Mouse (Mus musculus): ENCODE results near the gene Ccnd3. TPM values are rescaled to one million over a fixed set of nuclear protein-coding genes. Genes with fewer than 3 reads are reported as not detected.
A peak's percentile ranks its signal among the peaks of the same experiment; 100 is the strongest.

The Ccnd3 gene
- polyA plus RNA-seq, 1 experiment from 2014 or later: 412 TPM

DNA sequence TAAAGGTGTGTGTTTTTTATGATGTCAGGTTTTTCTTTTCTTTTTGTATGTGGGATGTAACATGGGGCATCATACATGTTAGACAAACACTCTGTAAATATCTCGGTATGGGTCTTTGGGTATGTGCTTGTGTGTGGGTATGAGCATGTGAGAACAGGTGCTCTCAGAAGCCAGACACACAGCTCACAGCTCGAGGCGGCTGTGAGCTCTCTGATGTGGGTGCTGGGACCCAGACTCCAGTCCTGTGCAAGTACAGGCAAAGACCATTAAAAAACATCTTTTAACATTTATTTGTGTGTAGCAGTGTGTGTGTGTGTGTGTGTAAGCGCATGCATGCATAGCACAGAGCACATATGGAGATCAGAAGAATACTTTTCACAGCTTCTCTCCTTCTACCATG, 34.3 kb downstream of the Ccnd3 start:
- no peak for ATAC-seq (replicated peaks; ENCODE audit: extremely low read depth, insufficient read depth, low FRiP score)
- 85% methylated on average over 4 of the region's 4 CpGs for WGBS
- H3K9me3 ChIP-seq (replicated peaks; ENCODE audit: control insufficient read depth, low read length): no peaks in the 10 kb centered on the region
- H3K9ac ChIP-seq (ENCODE audit: low read length): no peak overlapping the region
- H3K27ac ChIP-seq (ENCODE audit: low read length): no peak overlapping the region
- H3K27me3 ChIP-seq (ENCODE audit: control insufficient read depth, insufficient read depth, low read length): no peaks in the 10 kb centered on the region
- H3K36me3 ChIP-seq (ENCODE audit: control insufficient read depth, insufficient read depth): no peaks in the 10 kb centered on the region
- H3K4me1 ChIP-seq (ENCODE audit: control insufficient read depth, insufficient read depth, low read length): 0 out of 2 replicates have a peak, but pooled peaks cover 2% of the 10 kb centered on the region
- no peak overlapping the region for H3K4me2 ChIP-seq (ENCODE audit: low read depth, low read length)
- H3K4me3 ChIP-seq (ENCODE audit: low read length): no peak overlapping the region

DNA sequence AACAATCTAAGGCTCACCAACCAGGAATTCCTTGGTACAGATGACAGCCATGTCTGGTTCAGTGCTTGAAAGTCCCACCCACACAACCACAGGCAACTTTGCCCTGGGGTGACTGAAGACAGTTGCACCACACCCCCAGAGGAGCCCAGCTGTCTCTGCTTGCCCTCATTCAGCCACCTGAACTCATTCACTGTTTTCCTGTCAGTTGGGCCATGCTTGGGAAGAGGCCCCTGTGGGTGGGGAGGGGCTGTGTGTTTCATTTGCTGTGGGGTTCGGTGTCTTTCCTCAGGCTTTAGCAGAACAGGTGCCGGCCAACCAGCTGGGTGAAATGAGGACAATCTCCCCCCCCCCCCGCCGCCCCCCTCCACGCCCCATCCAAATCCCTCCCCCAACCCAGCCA, 37.2 kb downstream of the Ccnd3 start:
- peak; percentile 63 for ATAC-seq (replicated peaks; ENCODE audit: extremely low read depth, insufficient read depth, low FRiP score)
- Histone ChIP-seq H3K4me3 (ENCODE audit: low read length) (no peak overlapping the region), H3K27me3 (ENCODE audit: control insufficient read depth, insufficient read depth, low read length) (no peaks in the 10 kb centered on the region), H3K27ac (ENCODE audit: low read length) (no peak overlapping the region), H3K4me2 (ENCODE audit: low read depth, low read length) (no peak overlapping the region), H3K9ac (ENCODE audit: low read length) (no peak overlapping the region), H3K9me3 (replicated peaks; ENCODE audit: control insufficient read depth, low read length) (no peaks in the 10 kb centered on the region), H3K36me3 (ENCODE audit: control insufficient read depth, insufficient read depth) (no peaks in the 10 kb centered on the region), H3K4me1 (ENCODE audit: control insufficient read depth, insufficient read depth, low read length) (no peaks in the 10 kb centered on the region)
- WGBS: 83% methylated on average over 2 of the region's 5 CpGs

- WGBS: 64% methylated on average over 7 of the region's 7 CpGs
- ATAC-seq (replicated peaks; ENCODE audit: extremely low read depth, insufficient read depth, low FRiP score): no peak
- Histone ChIP-seq H3K27ac (ENCODE audit: low read length) (no peak overlapping the region), H3K9ac (ENCODE audit: low read length) (no peak overlapping the region), H3K36me3 (ENCODE audit: control insufficient read depth, insufficient read depth) (no peaks in the 10 kb centered on the region), H3K4me3 (ENCODE audit: low read length) (no peak overlapping the region), H3K9me3 (replicated peaks; ENCODE audit: control insufficient read depth, low read length) (no peaks in the 10 kb centered on the region), H3K4me2 (ENCODE audit: low read depth, low read length) (no peak overlapping the region), H3K27me3 (ENCODE audit: control insufficient read depth, insufficient read depth, low read length) (no peaks in the 10 kb centered on the region), H3K4me1 (ENCODE audit: control insufficient read depth, insufficient read depth, low read length) (no peaks in the 10 kb centered on the region)
Measured at GRCm38 (mm10) chr17:47543051-47543650, 38.3 kb downstream of the Ccnd3 start.

DNA sequence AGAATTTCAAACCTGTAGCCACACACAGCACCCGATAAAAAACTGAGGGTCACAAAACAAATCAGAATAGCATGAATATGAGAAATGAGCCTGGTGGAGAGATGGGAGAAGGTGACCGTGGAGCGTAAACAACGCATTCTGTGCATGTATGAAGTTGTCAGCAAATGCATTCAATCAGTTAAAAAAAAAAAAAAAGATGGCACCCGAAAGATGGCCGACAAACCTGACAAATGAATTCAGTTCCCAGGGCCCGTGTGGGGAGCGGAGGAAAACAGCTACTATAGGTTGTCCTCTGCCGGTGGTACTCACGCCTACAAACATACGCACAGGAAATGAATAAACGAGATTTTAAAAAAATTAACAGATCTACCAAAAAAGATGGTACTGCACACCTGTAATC, 40.3 kb downstream of the Ccnd3 start:
- WGBS: 91% methylated on average over 12 of the region's 12 CpGs
- Histone ChIP-seq H3K9me3 (replicated peaks; ENCODE audit: control insufficient read depth, low read length) (no peaks in the 10 kb centered on the region), H3K9ac (ENCODE audit: low read length) (no peak overlapping the region), H3K4me2 (ENCODE audit: low read depth, low read length) (no peak overlapping the region), H3K36me3 (ENCODE audit: control insufficient read depth, insufficient read depth) (no peaks in the 10 kb centered on the region), H3K4me1 (ENCODE audit: control insufficient read depth, insufficient read depth, low read length) (no peaks in the 10 kb centered on the region), H3K27ac (ENCODE audit: low read length) (no peak overlapping the region), H3K4me3 (ENCODE audit: low read length) (no peak overlapping the region), H3K27me3 (ENCODE audit: control insufficient read depth, insufficient read depth, low read length) (no peaks in the 10 kb centered on the region)
- ATAC-seq (replicated peaks; ENCODE audit: extremely low read depth, insufficient read depth, low FRiP score): no peak

DNA sequence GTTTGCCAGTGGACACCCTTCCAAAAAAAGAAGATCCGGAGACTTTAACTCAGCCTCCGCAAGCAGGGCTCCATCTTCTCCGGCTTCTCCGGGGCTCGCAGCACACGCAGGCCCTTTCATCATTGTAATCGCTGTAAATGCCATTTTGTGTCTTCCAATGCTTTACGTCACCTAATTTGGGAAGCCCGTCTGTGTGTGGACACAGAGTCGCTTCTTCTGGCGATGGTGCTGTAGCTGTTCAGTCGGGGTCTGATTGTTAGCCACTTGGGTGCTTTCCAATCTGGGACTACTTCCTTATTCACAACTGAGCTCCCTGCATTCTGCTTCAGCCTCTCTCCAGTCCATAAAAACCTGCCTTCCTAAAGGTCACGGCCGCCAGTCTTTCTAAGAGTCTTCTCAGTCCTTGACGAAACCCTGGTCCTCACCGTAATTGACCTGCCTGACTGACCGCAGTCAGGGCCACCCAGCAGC, 41.0 kb downstream of the Ccnd3 start:
- Histone ChIP-seq H3K4me1 (ENCODE audit: control insufficient read depth, insufficient read depth, low read length) (no peaks in the 10 kb centered on the region), H3K4me3 (ENCODE audit: low read length) (no peak overlapping the region), H3K27ac (ENCODE audit: low read length) (no peak overlapping the region), H3K4me2 (ENCODE audit: low read depth, low read length) (no peak overlapping the region), H3K36me3 (ENCODE audit: control insufficient read depth, insufficient read depth) (no peaks in the 10 kb centered on the region), H3K27me3 (ENCODE audit: control insufficient read depth, insufficient read depth, low read length) (no peaks in the 10 kb centered on the region), H3K9ac (ENCODE audit: low read length) (no peak overlapping the region), H3K9me3 (replicated peaks; ENCODE audit: control insufficient read depth, low read length) (no peaks in the 10 kb centered on the region)
- ATAC-seq (replicated peaks; ENCODE audit: extremely low read depth, insufficient read depth, low FRiP score): no peak
- WGBS: 80% methylated on average over 17 of the region's 17 CpGs

GRCm38 (mm10) chr17:47551049-47551448, 46.2 kb downstream of the Ccnd3 start:
- H3K4me3 ChIP-seq (ENCODE audit: low read length): no peak overlapping the region
- ATAC-seq (replicated peaks; ENCODE audit: extremely low read depth, insufficient read depth, low FRiP score): no peak
- H3K4me1 ChIP-seq (ENCODE audit: control insufficient read depth, insufficient read depth, low read length): no peaks in the 10 kb centered on the region
- no peak overlapping the region for H3K27ac ChIP-seq (ENCODE audit: low read length)
- H3K9ac ChIP-seq (ENCODE audit: low read length): no peak overlapping the region
- no peak overlapping the region for H3K4me2 ChIP-seq (ENCODE audit: low read depth, low read length)
- 66% methylated on average over 7 of the region's 7 CpGs for WGBS
- H3K9me3 ChIP-seq (replicated peaks; ENCODE audit: control insufficient read depth, low read length): no peaks in the 10 kb centered on the region
- H3K36me3 ChIP-seq (ENCODE audit: control insufficient read depth, insufficient read depth): no peaks in the 10 kb centered on the region
- H3K27me3 ChIP-seq (ENCODE audit: control insufficient read depth, insufficient read depth, low read length): no peaks in the 10 kb centered on the region

DNA sequence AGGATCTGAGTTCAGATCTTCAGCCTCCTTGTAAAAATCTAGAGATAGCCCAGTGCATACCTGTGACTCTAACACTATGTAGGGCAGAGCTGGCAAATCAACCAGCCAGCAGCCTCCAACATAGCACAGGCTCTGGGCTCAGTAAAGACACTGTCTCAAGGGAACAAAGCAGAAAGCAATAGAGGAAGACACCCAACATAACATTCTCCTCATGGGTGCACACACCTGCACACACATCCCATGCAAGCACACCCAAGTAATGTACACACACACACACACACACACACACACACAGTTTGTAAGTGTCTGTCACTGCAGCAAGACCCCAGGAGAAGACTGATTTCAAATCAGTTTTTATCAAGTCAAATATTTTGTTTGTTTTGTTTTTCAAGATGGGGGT, 48.1 kb downstream of the Ccnd3 start:
- no peak overlapping the region for H3K27ac ChIP-seq (ENCODE audit: low read length)
- no peaks in the 10 kb centered on the region for H3K9me3 ChIP-seq (replicated peaks; ENCODE audit: control insufficient read depth, low read length)
- H3K4me3 ChIP-seq (ENCODE audit: low read length): no peak overlapping the region
- H3K36me3 ChIP-seq (ENCODE audit: control insufficient read depth, insufficient read depth): no peaks in the 10 kb centered on the region
- ATAC-seq (replicated peaks; ENCODE audit: extremely low read depth, insufficient read depth, low FRiP score): no peak
- no peaks in the 10 kb centered on the region for H3K27me3 ChIP-seq (ENCODE audit: control insufficient read depth, insufficient read depth, low read length)
- H3K9ac ChIP-seq (ENCODE audit: low read length): no peak overlapping the region
- no peaks in the 10 kb centered on the region for H3K4me1 ChIP-seq (ENCODE audit: control insufficient read depth, insufficient read depth, low read length)
- no peak overlapping the region for H3K4me2 ChIP-seq (ENCODE audit: low read depth, low read length)

DNA sequence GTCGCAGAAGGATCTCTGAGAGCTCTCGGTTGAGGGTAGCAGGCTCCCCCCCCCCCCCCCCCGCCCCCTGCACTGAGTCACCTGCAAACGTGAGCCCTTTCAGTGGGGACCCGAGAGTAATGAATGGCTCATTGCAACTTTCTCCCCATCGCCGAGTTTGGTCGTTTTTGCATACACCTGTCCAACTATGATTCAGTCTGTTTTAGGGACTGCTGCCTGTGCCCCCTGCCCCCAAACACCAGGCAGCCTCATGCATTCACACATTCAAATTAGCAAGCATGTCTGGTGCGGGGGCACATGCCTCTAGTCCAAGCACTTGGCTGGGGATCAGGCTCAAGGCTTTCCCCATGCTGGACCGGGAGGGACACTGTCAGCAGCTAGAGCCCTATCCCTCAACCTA, 49.8 kb downstream of the Ccnd3 start:
- no peak overlapping the region for H3K4me2 ChIP-seq (ENCODE audit: low read depth, low read length)
- no peaks in the 10 kb centered on the region for H3K36me3 ChIP-seq (ENCODE audit: control insufficient read depth, insufficient read depth)
- peaks cover 2% of the 10 kb centered on the region for H3K4me1 ChIP-seq (ENCODE audit: control insufficient read depth, insufficient read depth, low read length)
- H3K9ac ChIP-seq (ENCODE audit: low read length): no peak overlapping the region
- no peak overlapping the region for H3K4me3 ChIP-seq (ENCODE audit: low read length)
- no peak overlapping the region for H3K27ac ChIP-seq (ENCODE audit: low read length)
- H3K27me3 ChIP-seq (ENCODE audit: control insufficient read depth, insufficient read depth, low read length): no peaks in the 10 kb centered on the region
- H3K9me3 ChIP-seq (replicated peaks; ENCODE audit: control insufficient read depth, low read length): no peaks in the 10 kb centered on the region
- ATAC-seq (replicated peaks; ENCODE audit: extremely low read depth, insufficient read depth, low FRiP score): no peak
- whole genome bisulfite sequencing: 66% methylated on average over 10 of the region's 10 CpGs

- H3K27me3 ChIP-seq (ENCODE audit: control insufficient read depth, insufficient read depth, low read length): no peaks in the 10 kb centered on the region
- H3K9me3 ChIP-seq (replicated peaks; ENCODE audit: control insufficient read depth, low read length): no peaks in the 10 kb centered on the region
- ATAC-seq (replicated peaks; ENCODE audit: extremely low read depth, insufficient read depth, low FRiP score): no peak
- H3K4me1 ChIP-seq (ENCODE audit: control insufficient read depth, insufficient read depth, low read length): peaks cover 7% of the 10 kb centered on the region
- WGBS: 56% methylated on average over 3 of the region's 3 CpGs
- H3K4me3 ChIP-seq (ENCODE audit: low read length): no peak overlapping the region
- no peak overlapping the region for H3K27ac ChIP-seq (ENCODE audit: low read length)
- H3K36me3 ChIP-seq (ENCODE audit: control insufficient read depth, insufficient read depth): no peaks in the 10 kb centered on the region
- H3K9ac ChIP-seq (ENCODE audit: low read length): no peak overlapping the region
- H3K4me2 ChIP-seq (ENCODE audit: low read depth, low read length): no peak overlapping the region
Measured at GRCm38 (mm10) chr17:47557179-47557578, 52.3 kb downstream of the Ccnd3 start.

All from heart, embryonic 16.5 days (tissue).